Mouse (Mus musculus) liver (tissue): Measurements from ENCODE around the gene Gbf1.

Experiments used
- DNase-seq: peaks from one replicate; pipeline ENCODE4 v3.0.0-alpha.2; 2020; ENCODE audit warnings: mixed read lengths

The Gbf1 gene

DNA sequence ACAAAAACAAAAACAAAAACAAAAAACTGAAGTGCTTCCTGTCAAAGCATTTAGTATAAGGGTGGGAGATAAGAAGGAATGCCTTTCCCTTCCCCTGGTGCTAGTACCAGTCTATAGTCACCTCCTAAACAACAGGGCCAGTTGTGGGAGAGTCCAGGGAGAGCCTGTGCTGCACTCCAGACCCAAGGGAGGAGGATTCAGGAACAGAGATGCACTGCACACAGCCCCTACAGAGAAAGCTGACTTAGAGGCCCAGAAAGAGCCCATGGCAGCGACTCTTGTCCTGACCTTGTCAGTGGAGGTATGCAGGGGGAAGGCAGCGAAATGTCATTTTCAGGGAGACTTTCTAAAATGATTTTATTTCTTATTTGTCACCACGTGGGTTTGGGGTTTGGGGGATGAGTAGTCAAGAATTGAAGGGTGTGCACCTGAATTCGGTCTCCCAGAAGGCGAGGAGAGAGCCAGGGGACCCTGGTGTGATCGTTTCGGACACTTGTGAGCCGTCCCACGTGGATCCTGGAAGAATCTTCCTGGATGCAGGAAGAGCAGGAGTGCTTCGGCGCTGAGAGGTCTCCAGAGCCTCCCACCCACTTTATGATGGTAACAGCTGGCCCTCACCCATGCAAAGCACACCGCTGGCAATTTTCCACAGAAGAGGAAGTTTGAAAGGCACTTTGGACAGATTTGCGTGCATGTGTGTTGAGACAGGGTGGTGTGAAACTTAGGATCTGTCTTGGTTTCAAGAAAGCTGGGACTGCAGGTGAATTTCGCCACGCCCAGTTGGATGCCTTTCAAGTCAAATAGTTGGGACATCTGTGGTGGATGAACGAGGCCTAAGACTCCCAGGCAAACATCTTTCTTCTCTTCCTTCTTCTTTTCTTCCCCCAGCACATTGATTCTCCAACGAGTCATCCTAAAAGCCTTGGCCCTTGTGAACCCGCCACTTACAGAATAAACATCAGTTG lies 151.2 kb downstream of the Gbf1 start:
- DNase-seq: no peak

DNA sequence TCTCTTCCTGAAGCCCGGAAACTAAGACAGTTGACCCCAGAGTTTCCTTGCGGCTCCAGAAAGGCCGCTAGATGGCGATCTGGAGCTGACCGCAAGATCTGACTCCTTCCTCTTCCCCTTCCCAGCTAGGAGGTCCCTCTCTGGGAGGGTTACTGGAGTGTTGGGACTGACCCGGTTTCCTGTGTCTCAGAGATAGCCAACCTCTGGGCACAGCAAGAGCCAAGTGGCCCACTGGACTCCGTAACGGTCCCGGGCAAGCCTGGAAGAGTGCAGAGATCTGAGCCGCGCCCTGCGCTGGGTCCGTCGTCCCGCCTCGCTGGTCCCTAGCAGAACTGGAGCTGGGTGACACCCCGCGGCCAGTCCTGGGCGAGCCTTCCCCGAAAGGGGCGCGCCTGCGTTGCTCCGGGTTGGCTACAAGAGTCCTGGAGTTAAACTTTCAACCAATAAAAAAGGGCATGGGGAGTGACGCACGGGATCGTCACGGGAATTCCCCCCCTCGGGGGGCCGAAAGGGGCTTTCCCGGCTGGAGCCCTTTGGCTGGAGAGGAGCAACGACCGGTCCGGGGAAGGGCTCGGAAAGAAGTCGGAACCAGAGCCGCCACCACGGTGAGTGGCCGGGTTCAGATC lies 152.0 kb downstream of the Gbf1 start, which contains the start of gene Nfkb2:
Gene Nfkb2, plus strand, starts transcription at position 105 of the 626 bp plus-strand sequence.
- DNase-seq: peak; percentile 93

DNA sequence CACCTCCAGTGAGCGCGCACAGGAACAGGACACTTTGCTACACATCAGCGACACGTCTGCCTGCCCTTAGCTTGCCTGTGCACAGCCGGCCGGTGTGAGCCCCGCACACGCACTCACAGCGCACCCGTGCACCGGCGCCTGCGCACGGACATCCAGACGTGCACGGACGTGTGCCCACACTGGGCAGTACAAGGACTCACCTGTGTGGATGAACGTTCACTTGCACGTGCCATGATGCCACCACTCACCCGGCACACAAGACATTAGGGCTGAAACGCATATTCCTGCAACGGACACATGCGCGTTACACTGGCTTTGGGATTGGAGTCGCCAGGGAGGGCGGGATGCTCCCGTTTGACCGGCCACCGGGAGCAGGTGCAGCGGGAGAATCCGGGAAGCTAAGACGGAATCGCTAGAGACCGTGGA lies 152.6 kb downstream of the Gbf1 start:
- no peak for DNase-seq

DNA sequence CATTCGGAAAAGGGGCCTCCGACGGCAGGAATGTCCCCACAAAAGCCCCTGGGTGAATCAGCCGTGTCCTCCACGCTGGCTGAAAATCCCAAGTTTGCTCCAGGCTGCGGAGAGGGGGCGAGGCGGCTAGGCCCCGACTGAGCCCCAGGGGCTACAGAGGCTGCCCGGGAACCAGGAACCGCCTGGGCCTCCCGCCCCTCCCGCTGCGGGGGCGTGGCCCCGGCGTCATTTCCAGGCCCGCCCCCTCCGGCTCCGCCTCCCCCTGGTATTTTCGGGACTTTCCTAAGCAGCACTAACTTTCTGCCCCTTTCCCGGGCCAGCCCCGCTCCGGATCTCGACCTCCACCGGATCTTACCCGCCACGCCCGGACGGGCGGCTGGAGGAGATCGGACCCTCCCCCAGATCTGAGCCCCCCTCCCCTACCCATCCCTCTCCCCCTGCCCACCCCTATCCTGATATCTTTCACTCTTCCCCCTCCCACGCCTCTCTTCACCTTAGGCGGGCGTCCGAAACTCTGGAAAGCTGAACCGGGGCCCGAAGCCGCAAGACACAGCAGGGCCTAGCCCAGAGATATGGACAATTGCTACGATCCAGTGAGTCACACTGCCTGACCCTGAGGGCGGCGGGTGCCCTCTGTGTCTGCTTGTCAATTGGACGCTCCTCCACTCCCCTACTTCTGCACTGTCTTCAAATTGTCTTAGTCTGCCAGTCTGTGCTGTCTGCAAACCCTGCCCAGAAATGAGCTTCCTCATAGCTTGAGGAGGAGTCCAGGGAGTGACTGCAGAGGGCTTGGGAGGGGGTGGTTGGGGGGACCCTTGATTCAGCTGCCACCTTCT lies 153.3 kb downstream of the Gbf1 start:
- DNase-seq: peak; percentile 93

DNA sequence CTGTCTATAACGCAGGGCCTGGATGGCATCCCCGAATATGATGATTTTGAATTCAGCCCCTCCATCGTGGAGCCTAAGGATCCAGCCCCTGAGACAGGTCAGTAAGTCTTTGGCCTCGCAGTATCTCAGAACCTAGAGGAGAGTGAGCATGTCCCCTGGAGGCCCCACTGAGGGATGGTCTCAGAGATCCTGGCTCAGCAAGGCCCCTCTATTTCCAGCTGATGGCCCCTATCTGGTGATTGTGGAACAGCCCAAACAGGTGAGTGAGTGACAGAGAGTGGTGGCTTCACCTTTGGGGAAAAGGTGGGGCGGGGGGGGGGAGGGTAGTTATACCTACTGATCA lies 153.9 kb downstream of the Gbf1 start:
- DNase-seq: no peak

DNA sequence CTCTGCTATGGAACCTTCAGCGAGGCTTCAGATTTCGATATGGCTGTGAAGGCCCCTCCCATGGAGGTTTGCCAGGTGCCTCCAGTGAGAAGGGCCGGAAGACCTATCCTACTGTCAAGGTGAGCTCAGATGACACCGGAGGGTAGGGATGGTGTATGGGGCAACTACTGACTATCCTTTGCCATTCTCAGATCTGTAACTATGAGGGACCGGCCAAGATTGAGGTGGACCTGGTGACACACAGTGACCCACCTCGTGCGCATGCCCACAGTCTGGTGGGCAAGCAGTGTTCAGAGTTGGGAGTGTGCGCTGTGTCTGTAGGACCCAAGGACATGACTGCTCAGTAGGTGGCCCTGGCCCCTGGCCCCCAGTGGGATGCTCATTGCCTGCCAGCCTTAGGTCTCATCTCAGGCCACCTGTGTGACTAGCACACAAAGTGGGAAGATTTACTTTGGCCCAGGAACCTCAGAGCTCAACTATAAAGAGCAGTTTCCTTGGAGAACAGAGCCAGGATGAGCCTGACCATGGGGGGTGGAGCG lies 154.5 kb downstream of the Gbf1 start:
- DNase-seq: peak; percentile 2

DNA sequence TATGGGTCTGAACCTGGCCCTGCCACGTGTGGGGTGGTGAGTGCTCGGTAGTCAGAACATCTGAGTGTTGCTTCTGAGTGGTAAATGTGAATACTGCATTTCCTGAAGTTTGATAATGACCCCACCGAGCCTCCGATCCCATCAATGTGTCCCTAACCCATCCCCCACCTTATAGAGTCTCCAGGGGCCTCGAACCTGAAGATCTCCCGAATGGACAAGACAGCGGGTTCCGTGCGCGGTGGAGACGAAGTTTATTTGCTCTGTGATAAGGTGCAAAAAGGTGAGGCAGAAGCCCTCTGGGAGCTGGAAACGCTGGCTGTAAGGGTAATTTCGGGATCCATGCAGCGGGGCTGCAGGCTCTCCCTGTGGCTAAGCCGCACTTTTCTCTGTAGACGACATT lies 155.5 kb downstream of the Gbf1 start:
- peak; percentile 3 for DNase-seq

DNA sequence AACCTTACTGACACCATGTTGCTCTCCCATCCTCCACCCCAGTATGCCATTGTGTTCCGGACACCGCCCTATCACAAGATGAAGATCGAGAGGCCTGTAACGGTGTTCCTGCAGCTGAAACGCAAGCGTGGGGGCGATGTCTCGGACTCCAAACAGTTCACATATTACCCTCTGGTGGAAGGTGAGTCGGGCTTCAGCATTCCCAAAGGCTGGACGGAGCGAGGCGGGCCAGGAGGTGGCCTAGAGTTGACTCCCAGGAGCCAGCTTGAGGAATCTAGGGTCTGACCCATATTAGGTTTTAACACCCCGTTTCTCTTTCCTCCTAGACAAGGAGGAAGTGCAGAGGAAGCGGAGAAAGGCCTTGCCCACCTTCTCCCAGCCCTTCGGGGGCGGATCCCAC lies 156.0 kb downstream of the Gbf1 start:
- DNase-seq: peak; percentile 2

DNA sequence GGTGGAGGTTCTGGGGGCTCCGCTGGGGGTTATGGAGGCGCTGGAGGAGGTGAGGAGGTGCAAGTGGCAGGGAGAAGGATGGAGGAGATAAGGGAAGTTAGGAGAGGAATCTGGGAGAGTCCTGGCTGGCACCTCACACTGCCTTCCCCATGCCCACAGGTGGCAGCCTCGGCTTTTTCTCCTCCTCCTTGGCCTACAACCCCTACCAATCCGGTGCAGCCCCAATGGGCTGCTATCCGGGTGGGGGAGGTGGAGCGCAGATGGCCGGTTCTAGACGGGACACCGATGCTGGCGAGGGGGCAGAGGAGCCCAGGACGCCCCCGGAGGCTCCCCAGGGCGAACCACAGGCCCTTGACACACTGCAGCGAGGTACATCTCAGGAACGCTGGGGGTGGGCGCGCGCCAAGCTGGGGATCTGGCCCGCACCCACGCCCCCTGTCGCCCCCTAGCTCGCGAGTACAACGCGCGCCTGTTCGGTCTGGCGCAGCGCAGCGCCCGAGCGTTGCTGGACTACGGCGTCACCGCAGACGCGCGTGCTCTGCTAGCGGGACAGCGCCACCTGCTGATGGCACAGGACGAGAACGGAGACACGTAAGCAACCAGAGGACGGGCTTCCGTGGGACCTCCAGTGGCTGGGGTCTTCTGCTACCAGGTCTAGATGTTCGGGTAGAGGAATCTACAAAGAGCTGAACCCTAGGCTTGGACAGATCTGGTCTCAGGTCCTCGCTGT lies 156.6 kb downstream of the Gbf1 start:
- peak; percentile 90 for DNase-seq

DNA sequence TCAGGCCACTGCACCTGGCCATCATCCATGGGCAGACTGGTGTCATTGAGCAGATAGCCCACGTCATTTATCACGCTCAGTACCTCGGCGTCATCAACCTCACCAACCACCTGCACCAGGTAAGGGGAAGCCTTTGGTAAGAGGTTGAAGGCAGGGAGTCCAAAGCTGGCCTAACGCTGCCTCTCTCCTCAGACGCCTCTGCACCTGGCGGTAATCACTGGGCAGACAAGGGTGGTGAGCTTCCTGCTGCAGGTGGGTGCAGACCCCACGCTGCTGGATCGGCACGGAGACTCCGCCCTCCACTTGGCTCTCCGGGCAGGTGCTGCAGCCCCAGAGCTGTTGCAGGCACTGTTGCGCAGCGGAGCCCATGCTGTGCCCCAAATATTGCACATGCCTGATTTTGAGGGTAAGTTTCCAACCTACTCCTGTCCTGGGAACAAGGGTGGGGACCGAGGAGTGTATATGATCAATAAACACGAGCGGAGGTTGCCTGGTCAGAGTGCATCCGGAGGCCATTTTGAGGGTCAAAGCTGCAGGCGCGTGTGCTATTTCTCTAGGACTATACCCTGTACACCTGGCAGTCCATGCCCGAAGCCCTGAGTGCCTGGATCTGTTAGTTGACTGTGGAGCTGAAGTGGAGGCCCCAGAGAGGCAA lies 157.5 kb downstream of the Gbf1 start:
- no peak for DNase-seq

DNA sequence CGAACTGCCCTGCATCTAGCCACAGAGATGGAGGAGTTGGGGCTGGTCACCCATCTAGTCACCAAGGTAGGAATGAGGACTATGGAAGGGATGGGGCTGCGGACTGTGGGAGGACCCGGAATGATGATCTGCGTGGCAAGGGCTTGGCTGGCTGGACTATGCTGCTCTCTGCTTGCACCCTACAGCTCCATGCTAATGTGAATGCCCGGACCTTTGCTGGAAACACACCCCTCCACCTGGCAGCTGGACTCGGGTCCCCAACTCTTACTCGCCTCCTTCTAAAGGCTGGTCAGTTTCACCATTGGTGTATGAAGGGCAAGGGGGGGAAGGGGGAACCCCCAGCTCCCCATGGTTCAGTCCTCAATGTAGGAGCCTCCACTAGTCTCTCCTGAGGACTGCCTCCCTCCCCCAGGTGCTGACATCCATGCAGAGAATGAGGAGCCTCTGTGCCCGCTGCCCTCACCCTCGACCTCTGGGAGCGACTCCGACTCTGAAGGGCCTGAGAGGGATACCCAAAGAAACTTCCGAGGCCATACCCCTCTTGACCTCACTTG lies 158.1 kb downstream of the Gbf1 start:
- no peak for DNase-seq

DNA sequence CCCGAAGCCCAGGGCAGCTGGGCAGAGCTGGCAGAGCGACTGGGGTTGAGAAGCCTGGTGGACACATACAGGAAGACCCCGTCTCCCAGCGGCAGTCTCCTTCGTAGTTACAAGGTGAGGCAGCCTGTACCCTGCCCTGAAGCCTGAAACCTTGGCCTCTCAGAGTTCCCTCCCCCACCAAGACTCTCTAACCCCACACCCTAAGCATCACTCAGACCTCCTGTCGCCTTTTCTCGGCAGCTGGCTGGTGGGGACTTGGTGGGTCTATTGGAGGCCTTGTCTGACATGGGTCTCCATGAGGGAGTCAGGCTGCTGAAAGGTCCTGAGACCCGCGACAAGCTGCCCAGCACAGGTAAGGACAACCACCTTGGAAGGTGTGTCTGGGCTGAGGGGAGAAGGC lies 159.0 kb downstream of the Gbf1 start:
- no peak for DNase-seq

DNA sequence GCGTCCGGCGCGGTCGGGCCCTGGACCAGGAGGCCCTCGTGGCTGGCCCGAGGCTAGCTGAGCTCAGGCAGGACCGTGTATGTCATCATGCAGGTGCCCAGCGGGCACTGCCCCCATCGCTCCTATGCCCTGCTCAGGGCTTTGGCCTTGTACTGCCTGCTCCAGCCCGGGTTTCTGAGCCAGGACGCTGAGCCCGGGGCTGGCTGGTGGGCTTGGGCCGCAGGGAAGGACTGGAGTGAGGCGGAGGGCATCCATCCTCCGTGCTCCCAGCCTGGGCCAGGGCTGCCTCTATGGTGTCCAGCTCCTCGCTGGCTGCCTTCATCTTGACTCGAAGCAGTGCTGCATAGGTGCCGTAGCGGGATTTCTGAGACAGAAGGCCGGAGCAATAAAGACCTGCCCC lies 160.3 kb downstream of the Gbf1 start:
- DNase-seq: no peak

DNA sequence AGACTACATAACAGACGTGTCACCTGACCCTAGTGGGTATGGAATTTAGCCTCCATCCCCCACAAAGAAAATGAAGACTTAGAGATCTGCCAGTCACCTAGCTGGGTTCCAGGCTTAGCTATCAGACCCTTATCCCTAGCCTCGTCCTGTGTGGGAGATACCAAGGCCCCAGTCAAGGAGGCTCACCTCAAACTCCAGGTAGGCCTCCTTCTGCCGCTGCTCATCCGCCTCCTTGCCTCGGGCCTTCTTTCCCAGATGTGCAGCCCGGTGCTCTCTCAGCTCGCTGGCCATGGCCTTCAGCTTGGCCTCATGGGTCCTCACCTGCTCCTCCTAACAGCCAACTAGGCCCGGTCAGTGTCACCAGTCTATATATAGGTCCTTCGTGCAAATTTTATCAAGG lies 160.8 kb downstream of the Gbf1 start:
- no peak for DNase-seq

DNA sequence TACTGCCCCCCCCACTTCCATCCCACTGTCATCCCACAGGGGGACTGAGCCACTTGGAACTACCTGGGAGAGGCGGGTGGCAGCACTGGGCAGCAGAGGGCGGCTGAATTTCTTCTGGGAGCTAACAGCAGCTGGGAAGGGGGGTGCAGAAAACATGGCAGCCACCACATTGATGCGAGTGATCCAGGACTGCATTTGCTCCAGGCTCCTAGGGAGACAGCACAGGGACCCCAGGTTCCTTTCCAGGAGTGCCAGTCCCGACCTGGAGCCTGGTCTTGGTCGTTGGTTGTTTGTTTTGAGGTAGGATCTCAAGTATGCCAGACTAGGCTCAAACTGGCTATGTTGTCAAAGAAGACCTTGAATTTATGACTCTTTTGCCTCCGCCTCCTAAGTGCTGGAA lies 161.3 kb downstream of the Gbf1 start:
- DNase-seq: no peak

DNA sequence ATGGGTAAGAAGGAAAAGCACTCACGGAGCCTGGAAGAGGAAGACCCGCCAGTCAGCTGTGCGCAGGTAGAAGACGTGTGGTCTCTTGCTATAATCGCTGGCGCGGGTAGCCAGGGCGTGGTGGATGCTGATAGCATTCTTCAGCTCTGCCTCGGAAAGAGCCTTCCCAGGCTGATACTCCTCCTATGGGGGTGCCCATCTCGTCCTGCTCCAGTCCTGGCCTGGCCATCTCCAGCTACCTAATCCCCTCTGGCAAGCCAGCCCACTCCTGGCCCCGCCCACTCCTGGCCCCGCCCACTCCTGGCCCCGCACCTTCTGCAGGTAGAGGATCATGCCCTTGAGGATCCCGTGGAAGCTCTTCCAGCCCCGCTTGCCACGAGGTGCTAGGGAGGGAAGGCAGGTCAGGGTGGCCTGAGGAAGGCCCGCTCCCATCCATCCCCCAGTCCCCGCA lies 161.9 kb downstream of the Gbf1 start:
- peak; percentile 86 for DNase-seq

DNA sequence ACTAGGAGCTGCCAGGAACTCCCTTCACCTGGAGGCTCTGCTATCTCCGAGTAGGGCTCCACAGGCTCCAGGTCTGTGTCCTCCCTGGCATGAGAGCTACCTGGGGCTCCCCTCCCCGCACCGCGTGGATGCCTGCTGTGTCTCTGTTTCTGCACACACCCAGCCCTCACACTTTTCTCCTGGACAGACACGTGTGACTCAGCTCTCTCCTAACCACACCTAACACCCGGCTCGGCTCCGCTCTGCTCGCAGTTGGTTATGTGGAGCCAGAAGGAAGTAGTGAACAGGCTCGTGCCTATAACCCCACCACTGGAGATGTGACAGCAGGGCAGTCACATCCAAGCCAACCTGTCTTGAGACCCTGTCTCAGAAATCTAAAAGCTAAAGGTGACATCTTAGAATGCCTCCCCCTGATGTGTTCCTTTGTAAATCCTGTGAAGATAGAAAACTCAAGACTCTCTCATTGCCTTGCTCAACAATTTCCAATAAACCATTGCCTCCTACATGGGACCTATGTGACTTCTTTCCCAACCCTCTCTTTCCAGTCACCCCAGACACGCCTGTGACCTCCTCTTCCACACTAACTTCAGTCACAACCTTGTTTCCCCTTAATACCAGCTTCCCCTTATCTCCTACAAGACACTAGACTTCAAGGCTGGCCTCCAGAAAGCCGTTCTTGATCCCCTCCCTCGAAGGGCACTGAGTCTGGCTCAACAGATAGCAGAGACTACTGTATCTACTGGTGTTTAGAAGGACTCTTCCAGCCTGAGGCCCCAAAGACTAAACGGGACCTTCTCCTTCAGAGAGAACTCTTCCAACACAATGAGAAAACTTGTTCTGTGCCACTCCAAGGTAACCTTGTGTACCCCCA lies 162.8 kb downstream of the Gbf1 start:
- DNase-seq: peak; percentile 87

DNA sequence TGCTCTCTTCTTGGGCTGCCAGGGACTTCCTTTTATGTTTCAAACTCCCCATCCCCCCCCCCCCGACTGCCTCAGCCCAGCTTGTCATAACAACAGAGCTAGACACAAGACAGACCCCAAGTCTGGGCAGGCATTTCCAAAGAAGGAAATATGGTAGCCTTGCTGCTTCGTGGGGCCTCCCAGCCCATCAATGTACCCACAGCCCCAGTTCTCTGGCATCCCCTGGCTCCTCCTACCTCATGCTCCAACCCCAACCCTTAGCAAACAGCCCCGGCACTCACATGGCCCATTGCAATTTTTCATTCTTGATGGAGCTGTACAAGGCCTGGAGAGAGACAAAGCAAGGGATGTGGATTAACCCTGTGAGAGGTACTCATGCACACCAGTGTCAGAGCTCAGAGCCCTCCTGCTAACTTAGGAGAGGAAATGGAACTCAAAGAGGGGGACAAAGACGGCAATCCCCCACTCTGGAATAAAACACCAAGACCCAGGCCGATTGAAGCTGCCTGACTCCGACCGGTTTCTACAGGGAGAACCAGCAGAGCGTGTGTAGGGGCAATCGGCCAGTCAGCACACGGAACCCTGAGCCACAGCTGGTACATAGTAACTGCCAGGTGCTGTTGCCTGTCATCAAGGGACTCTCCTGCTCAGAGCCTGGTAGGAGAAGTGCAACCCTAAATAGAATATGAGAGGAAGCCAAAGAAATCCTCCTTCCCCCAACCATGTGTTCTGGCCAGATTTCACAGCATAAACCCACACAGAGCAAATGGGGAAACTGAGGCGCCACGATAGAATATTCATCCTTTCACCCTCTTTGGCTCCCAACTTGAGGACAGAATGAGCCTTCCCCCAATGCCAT lies 163.7 kb downstream of the Gbf1 start:
- peak; percentile 49 for DNase-seq

DNA sequence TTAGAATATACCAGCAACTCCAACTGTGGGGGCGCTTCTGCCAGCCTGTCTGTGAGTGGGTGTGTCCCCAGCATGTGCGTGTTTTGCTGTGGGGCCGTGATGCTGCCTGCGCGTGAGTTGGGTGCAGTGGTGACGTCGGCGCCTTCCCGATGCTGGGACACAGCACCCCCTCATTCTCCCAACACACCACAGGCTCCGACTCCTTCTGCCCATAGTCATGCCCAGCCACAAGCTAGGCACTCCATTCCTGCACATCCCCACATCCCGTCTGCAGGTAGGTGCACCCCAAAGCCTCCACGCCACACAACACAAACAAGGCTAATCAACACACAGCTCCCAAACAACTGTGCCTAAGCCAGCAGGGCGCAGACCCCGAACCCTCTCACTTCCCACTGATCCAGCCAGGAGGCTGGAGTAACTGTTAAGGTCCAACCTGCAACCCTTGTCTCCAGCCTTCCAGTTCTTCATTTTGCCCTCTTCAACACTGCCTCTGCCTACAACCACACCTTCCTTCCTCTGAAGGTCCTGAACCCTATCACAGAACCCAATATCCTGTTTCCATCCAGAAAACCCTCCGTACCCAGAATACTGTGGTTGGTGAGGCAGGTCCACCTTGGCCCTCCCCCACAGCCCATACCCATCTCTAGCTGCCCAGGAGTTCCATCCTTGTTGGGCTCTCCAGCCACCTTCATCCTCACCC lies 164.7 kb downstream of the Gbf1 start:
- DNase-seq: no peak
